Mouse (Mus musculus): ENCODE data around the gene Il1f6.

DNA sequence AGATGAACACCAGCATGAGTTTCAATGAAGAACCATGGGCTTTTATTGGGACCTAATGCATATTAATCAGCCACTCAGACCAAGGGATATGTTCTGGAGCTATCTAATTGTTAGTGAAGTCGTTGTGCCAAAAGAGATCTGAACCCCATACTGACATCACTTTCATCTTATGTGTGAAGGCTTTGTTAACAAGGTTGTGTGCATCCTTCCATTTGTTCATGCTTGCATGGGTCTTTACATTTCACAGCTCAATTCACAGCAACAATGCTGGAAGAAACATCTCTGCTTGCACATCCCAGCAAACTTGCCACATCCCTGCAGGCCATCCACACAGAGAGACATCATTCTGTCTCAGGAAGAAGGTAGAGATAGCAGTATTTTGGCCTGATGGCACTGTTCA, 59.9 kb downstream of the Il1f6 start:
- TF ChIP-seq POLR2A (IDR thresholded peaks at IDR 0.05; ENCODE audit: low read depth, low read length) (no peak), CTCF (IDR thresholded peaks at IDR 0.05; ENCODE audit: extremely low read depth, insufficient read length, insufficient replicate concordance, low read depth, low read length) (no peak)

Measured in small intestine, adult 2 months (tissue).